Mouse (Mus musculus) thymus, adult 2 months (tissue): ENCODE results near the gene Lgsn.

Experiments used
- CTCF ChIP-seq: fragments of 200-500 bp; IDR thresholded peaks from 2 replicates; pipeline ENCODE4 v1.5.1; 2012; ENCODE audit warnings: mild to moderate bottlenecking, control low read depth, low read length, moderate library complexity, borderline replicate concordance; ENCODE audit not compliant: control insufficient read depth, poor library complexity, insufficient read depth; ENCODE audit errors: extremely low read depth
- POLR2A ChIP-seq: fragments of 200-500 bp; IDR thresholded peaks from 2 replicates; pipeline ENCODE4 v1.6.1; 2012; ENCODE audit warnings: mild to moderate bottlenecking, low read length, control low read depth, moderate library complexity; ENCODE audit not compliant: control insufficient read depth, poor library complexity, insufficient read depth; ENCODE audit errors: extremely low read depth

- no peak for TF ChIP-seq POLR2A
- TF ChIP-seq CTCF: no peak
These were observed 32.6 kb upstream of the Lgsn start for GRCm38 (mm10) chr1:31143571-31143970.
